Mouse (Mus musculus) adrenal gland, adult 8-10 months (tissue): ENCODE measurements around the gene Hcar2. TPM values are rescaled to one million over a fixed set of nuclear protein-coding genes. Genes with fewer than 3 reads are reported as not detected.
A peak's percentile ranks its signal among the peaks of the same experiment; 100 is the strongest.

Experiments used
- DNase-seq: peaks from one replicate; pipeline ENCODE4 v3.0.0; 2022
- total RNA-seq, 4 experiments: library from RNA; stranded (reverse); gene quantifications; 2 replicates each; pipeline ENCODE4 v1.2.4; 2022

Hcar2 gene
- 1 to 10 TPM; 1.3 to 2.6 (median 1.5) TPM for total RNA-seq

GRCm38 (mm10) chr5:123865365-123865764 is at the start of gene Hcar2:
Hcar2 (minus strand) TSS chr5:123865499.
- DNase-seq, result no peak

DNA sequence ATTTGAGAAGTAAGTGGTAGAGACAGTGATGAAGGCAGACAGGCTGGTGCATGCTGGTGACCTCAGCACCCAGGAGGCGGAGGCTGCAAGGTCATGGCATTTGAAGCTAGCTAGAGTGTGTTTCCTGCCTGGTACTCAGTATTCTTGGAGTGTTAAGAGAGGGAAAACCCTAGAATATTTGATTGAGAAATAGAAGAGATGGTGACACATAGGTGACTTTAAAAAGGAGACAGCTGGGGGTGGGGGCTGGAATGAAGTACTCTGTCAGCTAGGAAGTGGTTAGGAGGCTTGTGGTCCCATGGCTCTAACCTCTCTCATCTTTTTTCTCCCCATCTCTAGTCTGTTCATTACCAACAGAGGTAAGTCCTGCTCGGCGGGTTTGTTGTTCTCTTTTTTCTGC is 49.6 kb upstream of the Hcar2 start:
- DNase-seq, result peak; percentile 37

- no peak for DNase-seq
These were observed 42.3 kb upstream of the Hcar2 start for GRCm38 (mm10) chr5:123907631-123907977.

DNA sequence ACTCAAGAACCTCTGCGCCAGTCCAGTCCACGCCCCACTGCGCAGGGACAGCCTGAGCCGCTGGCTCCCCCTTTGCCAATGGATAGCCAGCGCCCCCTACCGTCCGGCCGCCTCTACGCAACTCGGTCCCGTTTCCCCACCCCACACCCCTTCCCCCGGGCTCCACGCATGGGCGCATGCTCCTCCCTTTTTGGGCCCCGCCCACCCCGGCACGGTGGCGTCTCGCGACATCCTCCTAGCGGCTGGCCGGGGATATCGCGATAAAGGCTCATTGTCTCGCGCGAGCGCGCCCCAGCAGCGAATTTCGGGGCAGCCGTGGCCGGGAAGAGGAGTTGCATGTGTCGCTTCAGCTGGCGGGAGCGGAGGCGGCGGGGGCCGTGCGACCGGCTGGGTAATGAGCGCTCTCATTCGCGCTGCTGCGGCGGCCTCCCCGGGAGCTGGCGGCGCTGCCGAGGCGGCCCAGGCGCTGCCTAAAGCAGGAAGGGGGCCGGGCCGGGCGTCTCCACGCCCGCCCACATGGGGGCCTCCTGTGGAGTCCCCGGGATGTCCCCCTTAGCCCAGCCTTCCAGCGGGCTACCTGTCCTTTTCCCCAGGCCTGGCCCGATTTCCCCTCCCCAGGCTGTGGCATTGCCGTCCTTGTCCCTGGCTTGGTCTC is 41.8 kb upstream of the Hcar2 start, which contains the start of gene Denr:
Gene Denr (plus strand): TSS at position 200 of the 655 bp plus-strand sequence.
- DNase-seq, result peak; percentile 97

DNA sequence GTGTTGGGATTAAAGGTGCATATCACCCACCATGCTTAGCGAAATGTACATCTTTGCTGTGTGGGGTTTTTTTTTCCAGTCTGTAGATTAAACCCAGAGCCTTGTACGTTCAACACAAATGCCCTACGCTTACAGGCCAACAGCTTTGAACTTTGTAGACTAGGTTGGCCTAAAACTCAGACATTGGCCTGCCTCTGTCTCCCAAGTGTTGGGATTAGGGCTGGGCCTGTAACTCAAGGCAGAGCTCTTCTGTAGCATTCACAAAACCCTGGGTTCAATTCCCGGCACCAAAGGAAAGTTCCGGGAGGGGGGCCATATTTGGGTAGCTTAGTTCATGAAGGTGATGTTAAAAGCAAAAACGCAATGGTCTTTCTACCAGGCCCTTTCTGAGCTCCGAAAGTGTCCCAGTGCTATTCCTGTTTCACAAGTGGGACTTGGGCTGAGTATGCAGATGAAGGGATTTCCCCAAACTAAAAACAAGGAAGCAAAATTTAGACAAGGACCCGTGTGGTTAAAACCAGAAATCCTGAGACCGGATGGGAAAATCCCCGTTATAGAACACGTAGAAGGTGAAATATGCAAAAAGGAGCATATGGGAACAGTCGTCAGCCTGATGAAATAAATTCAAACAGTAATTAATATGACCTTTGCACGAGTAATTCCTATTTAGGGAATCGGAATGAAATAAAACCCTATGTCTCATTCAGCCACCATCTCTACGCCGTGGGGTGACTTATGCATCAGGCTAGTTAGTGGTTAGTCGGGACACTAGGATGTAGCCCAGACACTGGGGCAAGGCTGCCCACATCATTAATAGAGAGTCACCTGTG is 41.1 kb upstream of the Hcar2 start:
- DNase-seq, result no peak

- no peak for DNase-seq
These were observed 38.9 kb upstream of the Hcar2 start for GRCm38 (mm10) chr5:123904059-123904672.

DNA sequence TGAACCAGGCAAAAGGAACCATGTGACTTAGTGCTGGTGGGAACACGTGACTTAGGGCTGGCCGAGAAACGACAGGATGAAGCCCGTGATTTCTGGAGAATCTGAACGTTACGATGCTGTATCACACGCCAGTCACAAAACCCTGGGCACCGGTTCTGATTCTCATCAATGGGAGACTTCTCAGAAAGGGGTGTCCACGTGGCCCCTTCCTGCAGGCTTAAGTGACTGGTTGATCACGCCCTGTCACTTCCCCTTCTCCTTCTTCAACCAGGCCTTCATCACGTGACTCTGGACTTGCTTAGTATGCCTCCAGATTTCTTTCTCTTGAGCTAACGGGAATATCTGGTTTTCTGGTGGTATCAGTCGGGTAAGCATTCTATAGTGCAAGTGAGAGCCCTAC is 32.1 kb upstream of the Hcar2 start:
- DNase-seq, result no peak

DNA sequence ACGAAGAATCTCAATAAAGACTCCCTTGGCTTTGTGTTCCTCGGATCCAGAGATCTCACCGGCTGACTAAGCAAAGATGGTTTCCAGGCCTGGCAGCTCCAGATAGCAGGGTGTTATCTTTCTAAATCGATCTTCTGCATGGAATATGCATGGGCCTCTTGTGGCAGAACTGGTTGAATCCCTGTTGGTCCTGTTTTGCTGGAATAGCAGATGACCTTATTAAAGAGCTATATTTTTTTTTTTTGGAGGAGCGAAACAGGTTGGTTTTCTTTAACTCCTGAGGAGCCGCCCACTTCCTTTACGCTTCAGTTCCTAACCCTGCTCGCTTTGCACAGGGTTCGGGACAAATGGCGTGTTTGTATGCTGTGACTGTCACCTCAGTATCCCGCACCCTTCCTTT is 31.1 kb upstream of the Hcar2 start:
- DNase-seq, result no peak

DNA sequence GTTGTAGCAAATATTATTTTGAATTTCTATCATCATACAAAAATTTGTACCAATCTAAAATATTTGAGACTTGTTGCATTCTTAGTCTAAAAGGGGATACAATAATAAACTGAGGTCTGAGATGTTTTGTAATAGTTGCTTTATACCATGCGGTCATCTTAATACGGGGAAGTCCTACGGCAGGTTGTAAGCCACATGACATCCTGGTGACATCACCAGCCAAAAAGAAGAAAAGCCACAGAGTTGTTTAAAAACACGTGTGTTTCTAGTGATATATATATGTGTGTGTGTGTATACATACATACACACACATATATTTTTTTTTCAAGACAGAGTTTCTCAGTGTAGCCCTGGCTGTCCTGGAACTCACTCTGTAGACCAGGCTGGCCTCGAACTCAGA is 28.2 kb upstream of the Hcar2 start:
- no peak for DNase-seq

DNA sequence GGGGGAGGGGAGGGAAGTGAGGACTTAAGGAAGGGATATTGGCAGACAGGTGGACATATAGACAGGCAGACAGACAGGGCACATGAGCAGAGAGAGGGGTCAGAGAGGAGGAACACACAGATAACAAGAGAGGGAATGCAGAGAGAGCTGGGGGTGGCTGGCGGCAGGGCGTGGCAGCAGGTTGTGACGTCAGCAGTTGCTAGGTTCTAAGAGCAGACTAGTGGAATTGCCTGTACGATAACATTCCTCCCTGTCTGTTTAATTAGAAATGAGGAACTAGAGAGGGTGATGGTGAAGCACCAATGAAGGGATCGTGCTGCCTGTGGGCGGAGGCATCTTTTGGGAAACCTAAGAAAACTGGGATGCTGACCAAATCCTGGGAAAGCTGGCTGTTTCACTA is 26.4 kb upstream of the Hcar2 start:
- DNase-seq, result no peak

DNA sequence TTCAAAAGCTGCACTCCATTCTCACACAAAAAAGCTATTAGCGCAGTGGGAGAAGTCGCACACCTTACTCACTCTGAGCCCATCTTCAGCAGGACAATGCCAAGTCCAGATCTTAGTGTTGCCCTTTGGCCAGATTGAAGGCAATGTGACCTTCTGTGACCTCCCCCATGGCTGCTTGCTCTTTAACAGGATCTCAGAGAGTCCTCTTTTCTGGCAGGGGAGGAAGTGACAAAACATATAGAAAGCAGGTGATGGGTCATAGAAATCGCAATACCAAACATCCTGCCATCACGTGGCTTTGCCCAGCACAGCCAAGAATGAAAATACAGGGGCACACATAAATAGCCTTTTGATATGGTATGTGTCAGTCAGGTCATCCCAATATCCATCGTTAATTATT is 25.7 kb upstream of the Hcar2 start:
- no peak for DNase-seq

DNA sequence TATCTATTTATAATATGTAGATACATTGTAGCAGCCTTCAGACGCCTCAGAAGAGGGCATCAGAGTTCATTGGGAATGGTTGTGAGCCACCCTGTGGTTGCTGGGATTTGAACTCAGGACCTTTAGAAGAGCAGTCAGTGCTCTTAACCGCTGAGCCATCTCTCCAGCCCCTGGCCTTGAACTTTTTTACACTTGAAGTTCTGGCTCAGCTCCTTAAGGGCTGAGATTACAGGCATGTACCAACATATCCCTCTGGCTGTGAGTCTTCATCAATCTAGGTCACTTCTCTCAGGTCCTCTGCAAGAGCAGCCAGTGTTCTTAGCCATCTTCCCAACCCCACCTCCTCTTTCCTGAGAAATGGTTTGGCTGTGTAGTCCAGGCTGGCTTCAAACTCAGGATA is 25.0 kb upstream of the Hcar2 start:
- DNase-seq, result no peak

GRCm38 (mm10) chr5:123886365-123886764 is 21.1 kb upstream of the Hcar2 start:
- DNase-seq, result no peak

GRCm38 (mm10) chr5:123884332-123884731 is 19.0 kb upstream of the Hcar2 start:
- DNase-seq, result no peak

- DNase-seq, result no peak
These were observed 18.6 kb upstream of the Hcar2 start for GRCm38 (mm10) chr5:123883891-123884290.

GRCm38 (mm10) chr5:123880778-123881177 is 15.5 kb upstream of the Hcar2 start:
- DNase-seq, result no peak

DNA sequence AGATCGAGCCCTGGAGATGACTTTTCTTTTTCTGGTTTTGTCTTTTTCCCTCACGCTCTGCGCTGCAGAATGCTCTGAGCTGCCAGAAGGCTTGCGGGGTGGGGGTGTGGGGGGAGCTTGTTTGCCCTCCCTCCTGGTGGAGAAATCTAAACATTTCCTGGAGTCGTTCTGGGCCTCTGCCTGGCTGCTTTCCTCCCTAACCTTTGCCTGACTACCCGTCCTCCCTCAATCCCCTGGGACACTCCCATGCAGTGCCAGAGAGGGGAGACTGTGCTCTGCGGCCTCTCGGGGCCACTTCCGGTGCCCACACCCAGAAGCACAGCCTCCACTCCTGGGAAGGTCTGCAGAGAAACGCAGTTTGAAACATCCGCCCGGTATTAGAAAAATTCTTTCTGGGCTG is 14.6 kb upstream of the Hcar2 start, which contains the start of gene Hcar1:
Gene Hcar1 (minus strand): TSS at position 93 of the 400 bp plus-strand sequence.
- peak; percentile 19 for DNase-seq

- no peak for DNase-seq
These were observed 12.8 kb upstream of the Hcar2 start for GRCm38 (mm10) chr5:123878056-123878455.

DNA sequence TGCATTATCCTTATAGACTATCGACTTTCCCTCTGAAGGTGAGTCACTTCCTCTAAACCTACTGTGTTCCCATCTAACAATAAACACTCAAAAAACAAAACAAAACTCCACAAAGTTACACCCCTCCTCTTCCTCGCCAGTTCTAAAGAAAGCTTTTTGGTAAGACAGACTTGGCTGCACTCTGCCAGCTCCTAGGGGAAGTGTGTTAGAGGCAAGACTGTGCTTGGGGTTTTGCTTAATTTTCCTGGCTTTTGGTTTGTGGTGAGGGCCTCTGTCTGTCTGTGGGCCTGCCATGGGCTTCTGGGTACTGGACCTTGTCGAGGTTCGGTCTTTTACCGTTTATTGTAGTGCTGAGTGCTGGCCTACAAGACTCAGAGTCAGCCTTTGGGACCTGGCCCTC is 8.9 kb upstream of the Hcar2 start:
- no peak for DNase-seq

DNA sequence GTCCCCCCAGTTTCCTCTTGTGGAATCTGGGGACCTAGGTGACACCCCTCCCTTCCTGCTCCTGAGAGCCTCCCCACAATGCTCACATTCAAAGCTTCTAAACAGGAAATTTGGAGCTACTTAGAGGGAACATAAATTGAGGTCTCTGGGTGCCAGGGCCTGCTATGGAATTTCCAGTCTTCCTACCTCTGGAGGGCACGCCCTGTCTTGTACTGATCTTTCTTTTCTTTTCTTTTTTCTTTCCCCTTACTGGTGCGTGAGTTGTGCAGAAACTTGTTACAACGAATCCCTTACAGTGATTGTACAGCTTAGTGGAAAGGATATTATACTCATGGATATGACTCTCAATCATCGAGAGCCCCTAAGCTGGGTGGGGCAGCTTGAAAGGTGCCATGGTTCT is 4.3 kb upstream of the Hcar2 start:
- no peak for DNase-seq

DNA sequence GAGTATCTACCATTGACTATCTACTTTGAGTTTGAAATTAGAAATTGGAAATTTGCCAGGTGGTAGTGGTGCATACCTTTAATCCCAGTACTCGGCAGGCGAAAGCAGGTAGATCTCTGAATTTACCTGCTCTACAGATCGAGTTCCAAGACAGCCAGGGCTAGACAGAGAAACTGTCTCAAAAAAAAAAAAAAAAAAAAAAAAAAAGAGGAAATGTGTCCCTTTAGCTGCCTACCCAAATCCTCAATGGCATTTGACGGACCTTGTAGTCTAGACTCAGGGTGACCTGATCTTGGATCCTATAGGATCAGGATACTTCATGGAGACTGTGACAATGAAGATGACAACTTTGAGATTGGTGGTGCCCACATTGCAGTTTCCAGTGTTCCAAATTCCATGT is 1.2 kb upstream of the Hcar2 start:
- DNase-seq, result no peak

DNA sequence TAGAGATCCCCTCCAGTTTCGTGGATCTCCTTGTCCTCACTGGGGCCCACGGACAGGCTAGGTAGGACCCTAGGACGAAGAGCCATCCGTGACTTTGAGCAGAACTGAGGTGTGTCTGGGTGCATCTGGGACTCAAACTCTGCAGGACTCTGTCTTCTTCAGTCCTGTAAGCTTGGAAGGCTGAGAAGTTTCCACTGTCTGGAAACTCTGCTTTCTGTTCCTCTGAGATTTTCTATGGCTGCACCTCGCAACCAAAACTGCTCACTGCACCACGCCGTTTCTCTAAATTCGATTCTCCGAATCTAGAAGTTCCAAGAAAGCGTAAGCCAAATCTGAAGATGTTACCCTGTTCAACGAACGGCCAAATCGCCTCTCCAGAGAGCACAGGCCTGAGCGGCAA is 1.4 kb downstream of the Hcar2 start:
- DNase-seq, result no peak
